Mouse (Mus musculus) olfactory bulb, adult 2 months (tissue): ENCODE measurements around the gene Mical3.

ENCODE experiments used
- CTCF ChIP-seq: fragments of 200-500 bp; IDR thresholded peaks from 2 replicates; pipeline ENCODE4 v1.5.1; 2012; ENCODE audit warnings: low read depth, mild to moderate bottlenecking, low read length, moderate library complexity; ENCODE audit not compliant: insufficient read depth
- POLR2A ChIP-seq: fragments of 200-500 bp; IDR thresholded peaks from 2 replicates; pipeline ENCODE4 v1.6.1; 2012; ENCODE audit warnings: mild to moderate bottlenecking, low read depth, low read length, moderate library complexity; ENCODE audit not compliant: insufficient read depth

GRCm38 (mm10) chr6:120938763-120939450 lies 191.9 kb downstream of the Mical3 start:
- no peak for TF ChIP-seq CTCF
- no peak for TF ChIP-seq POLR2A
